Mouse (Mus musculus): ENCODE measurements around the gene Dgkk.
"Not testable (repeated sequence)": the region's sequence is repeated elsewhere in the genome, so short reads cannot be mapped to it uniquely, and the experiment has no call there.

The Dgkk gene

GRCm38 (mm10) chrX:6779006-6779405 lies at the start of gene Dgkk:
Dgkk (plus strand) TSS chrX:6779306.
- not testable (repeated sequence) for DNase-seq (ENCODE audit: low spot score)

- DNase-seq (ENCODE audit: low spot score), result no peak
Measured at GRCm38 (mm10) chrX:6733998-6734397, 45.1 kb upstream of the Dgkk start.

GRCm38 (mm10) chrX:6750714-6751113 lies 28.4 kb upstream of the Dgkk start:
- no peak for DNase-seq (ENCODE audit: low spot score)

GRCm38 (mm10) chrX:6751549-6752047 lies 27.5 kb upstream of the Dgkk start:
- no peak for DNase-seq (ENCODE audit: low spot score)

- DNase-seq (ENCODE audit: low spot score), result no peak
Measured at GRCm38 (mm10) chrX:6777489-6778249, 1.4 kb upstream of the Dgkk start.

- no peak for DNase-seq (ENCODE audit: low spot score)
Measured at GRCm38 (mm10) chrX:6778250-6778637, 862 bp upstream of the Dgkk start.

- DNase-seq (ENCODE audit: low spot score), result no peak
Measured at GRCm38 (mm10) chrX:6779969-6780539, 948 bp downstream of the Dgkk start.

GRCm38 (mm10) chrX:6832553-6832952 lies 53.4 kb downstream of the Dgkk start:
- DNase-seq (ENCODE audit: low spot score), result no peak

- no peak for DNase-seq (ENCODE audit: low spot score)
Measured at GRCm38 (mm10) chrX:6853466-6853865, 74.4 kb downstream of the Dgkk start.

GRCm38 (mm10) chrX:6854136-6854535 lies 75.0 kb downstream of the Dgkk start:
- DNase-seq (ENCODE audit: low spot score), result no peak

- no peak for DNase-seq (ENCODE audit: low spot score)
Measured at GRCm38 (mm10) chrX:6893933-6894332, 114.8 kb downstream of the Dgkk start.

GRCm38 (mm10) chrX:6911047-6911446 lies 131.9 kb downstream of the Dgkk start:
- no peak for DNase-seq (ENCODE audit: low spot score)

GRCm38 (mm10) chrX:6922165-6922564 lies 143.1 kb downstream of the Dgkk start:
- no peak for DNase-seq (ENCODE audit: low spot score)

- no peak for DNase-seq (ENCODE audit: low spot score)
Measured at GRCm38 (mm10) chrX:6926224-6926623, 147.1 kb downstream of the Dgkk start.

GRCm38 (mm10) chrX:6968598-6968997 lies 189.5 kb downstream of the Dgkk start:
- no peak for DNase-seq (ENCODE audit: low spot score)

- no peak for DNase-seq (ENCODE audit: low spot score)
Measured at GRCm38 (mm10) chrX:6971956-6972355, 192.8 kb downstream of the Dgkk start.

GRCm38 (mm10) chrX:6983916-6984315 lies 204.8 kb downstream of the Dgkk start:
- not testable (repeated sequence) for DNase-seq (ENCODE audit: low spot score)

All from layer of hippocampus, adult 9-10 months (tissue).